Mouse (Mus musculus) left cerebral cortex, adult 2 months (tissue): ENCODE measurements around the gene Adgrb3. TPM values are rescaled to one million over a fixed set of nuclear protein-coding genes. Genes with fewer than 3 reads are reported as not detected.

Experiments used
- DNase-seq, 2 experiments: peaks; one replicate each; pipeline ENCODE4 v3.0.0; 2021 to 2022; ENCODE audit warnings: low spot score in 2 of 2, mixed read lengths in 1 of 2; ENCODE audit errors: extremely low spot score in 1 of 2
- H3K27ac ChIP-seq: fragments of 200-600 bp; 2 replicates; pipeline ENCODE4 v1.8.1; 2022
- H3K4me3 ChIP-seq: fragments of 200-600 bp; 2 replicates; pipeline ENCODE4 v1.8.1; 2022
- CTCF ChIP-seq: fragments of 200-600 bp; IDR thresholded peaks from 2 replicates; pipeline ENCODE4 v1.8.1; 2022; ENCODE audit warnings: antibody characterized with exemption, mild to moderate bottlenecking, moderate library complexity
- intact Hi-C: fragments of 180-260 bp; cut with DNase I; formaldehyde crosslinking; loops from one replicate; pipeline ENCODE4 v1.15.1; 2025
- total RNA-seq, 2 experiments: library from RNA; stranded (reverse); gene quantifications; 2 replicates each; pipeline ENCODE4 v1.2.3; 2021

Gene Adgrb3
- total RNA-seq, 2 experiments from 2014 or later, result 100 to 103 TPM

GRCm38 (mm10) chr1:25826771-25827170 lies 2.7 kb downstream of the Adgrb3 start:
- intact Hi-C loops, result loop anchor here (2.0 to 10.0 kb wide), 5 partner anchors 130 to 1462 kb away; no protein-coding TSS in a partner anchor
- Histone ChIP-seq H3K4me3 (peak overlapping the region; percentile 74), H3K27ac (peak overlapping the region; percentile 94)
- TF ChIP-seq CTCF, result peak; percentile 76
- peak; percentile 64 for DNase-seq

DNA sequence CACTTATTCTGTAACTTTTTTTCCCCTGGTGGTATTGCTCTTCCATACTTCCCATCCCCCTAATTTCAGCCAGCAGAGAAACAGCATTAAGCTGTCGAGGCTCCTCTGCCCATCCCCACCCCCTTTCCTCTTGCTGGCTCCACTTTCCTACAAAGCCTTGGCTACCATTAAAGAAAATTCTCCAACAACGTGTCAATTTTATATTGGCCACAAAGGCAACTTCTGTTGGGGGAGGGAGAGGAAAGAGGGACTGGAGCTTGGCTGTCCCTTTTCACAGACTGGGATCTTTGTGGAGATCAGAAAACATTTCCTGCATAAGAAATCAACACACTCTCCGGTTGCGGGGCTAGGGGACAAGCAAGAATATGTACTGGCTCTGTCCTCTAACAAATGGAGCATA lies 4.9 kb downstream of the Adgrb3 start:
- Histone ChIP-seq H3K27ac (peak overlapping the region; percentile 71), H3K4me3 (peak overlapping the region; percentile 44)
- intact Hi-C loops, result loop anchor here (1.0 to 10.0 kb wide), 4 partner anchors 314 to 1460 kb away; no protein-coding TSS in a partner anchor
- DNase-seq, result peak in 1 of 2 experiments; percentile 29
- TF ChIP-seq CTCF, result no peak

DNA sequence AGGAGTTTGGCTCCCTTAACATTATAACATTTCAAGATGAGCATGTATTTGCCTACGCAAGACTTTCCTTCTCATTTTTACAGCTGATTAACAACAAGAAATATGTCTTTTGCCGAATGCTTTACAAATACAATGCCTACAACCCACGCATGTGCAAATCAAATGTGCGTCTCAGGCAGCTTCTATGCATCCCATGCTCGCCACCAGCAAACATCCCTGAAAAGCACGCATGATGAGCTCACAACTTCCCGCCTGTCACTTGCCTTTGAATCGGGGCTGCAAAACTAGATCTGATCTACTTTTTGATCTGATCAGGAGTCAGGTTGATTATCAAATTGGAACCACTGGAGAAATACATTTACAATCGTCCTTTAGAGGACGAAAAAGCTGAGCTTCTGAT lies 5.5 kb downstream of the Adgrb3 start:
- H3K27ac ChIP-seq, result peak overlapping the region; percentile 66; the same call in 1 of the 2 replicates
- intact Hi-C loops, result loop anchor here (10.0 kb wide), 2 partner anchors 1109 to 1459 kb away; no protein-coding TSS in a partner anchor
- H3K4me3 ChIP-seq, result peak overlapping the region; percentile 44
- no peak for TF ChIP-seq CTCF
- DNase-seq, result peak in 1 of 2 experiments; percentile 21

GRCm38 (mm10) chr1:25815491-25815890 lies 14.0 kb downstream of the Adgrb3 start:
- intact Hi-C loops, result no loop called here
- Histone ChIP-seq H3K27ac (no peak overlapping the region), H3K4me3 (no peak overlapping the region)
- DNase-seq, result no peak
- TF ChIP-seq CTCF, result no peak

- no peak for TF ChIP-seq CTCF
- intact Hi-C loops, result no loop called here
- Histone ChIP-seq H3K27ac (no peak overlapping the region), H3K4me3 (no peak overlapping the region)
- DNase-seq, result no peak
Measured at GRCm38 (mm10) chr1:25778784-25779183, 50.7 kb downstream of the Adgrb3 start.

DNA sequence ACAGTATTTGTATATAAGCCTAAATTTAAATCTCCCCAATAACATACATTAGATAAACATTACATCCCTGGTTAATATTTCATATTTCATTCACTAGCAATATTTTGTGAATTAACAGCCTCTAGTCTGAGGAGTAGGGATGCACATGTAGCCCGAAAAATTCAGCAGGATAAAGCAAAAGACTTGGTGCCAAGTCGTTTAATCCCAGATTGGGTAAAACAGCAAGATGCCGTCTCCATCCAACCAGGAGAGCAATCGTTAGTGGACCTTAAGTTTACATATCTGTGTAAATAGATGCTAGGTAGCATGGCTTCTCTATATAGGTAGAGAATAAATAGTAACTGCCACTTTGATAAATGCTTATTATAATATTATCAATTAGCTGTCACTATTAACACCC lies 52.0 kb downstream of the Adgrb3 start:
- intact Hi-C loops, result no loop called here
- TF ChIP-seq CTCF, result no peak
- no peak for DNase-seq
- Histone ChIP-seq H3K27ac (no peak overlapping the region), H3K4me3 (no peak overlapping the region)

GRCm38 (mm10) chr1:25775440-25776130 lies 53.9 kb downstream of the Adgrb3 start:
- no peak overlapping the region; the same call in 1 of the 2 replicates for H3K27ac ChIP-seq
- H3K4me3 ChIP-seq, result no peak overlapping the region
- no peak for DNase-seq
- TF ChIP-seq CTCF, result no peak
- intact Hi-C loops, result no loop called here

DNA sequence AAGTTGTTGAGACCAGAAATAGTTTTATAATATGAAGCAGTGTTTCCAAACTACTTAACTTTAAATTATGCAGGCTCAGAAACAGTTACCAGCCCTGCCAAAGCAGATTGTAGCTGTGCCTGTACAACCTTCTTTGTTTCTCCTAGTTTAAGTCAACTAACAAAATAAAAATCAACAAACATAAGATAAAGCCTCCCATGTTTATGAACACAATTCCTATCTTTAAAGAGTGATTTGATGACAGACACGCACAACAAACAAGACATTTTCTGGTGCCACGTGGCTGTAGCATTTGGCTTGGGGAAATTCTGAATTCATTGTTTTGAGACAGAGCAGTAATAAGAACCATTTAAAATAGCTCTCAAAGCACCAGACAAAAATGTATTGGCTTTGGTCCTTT lies 60.5 kb downstream of the Adgrb3 start:
- intact Hi-C loops, result no loop called here

GRCm38 (mm10) chr1:25755265-25755664 lies 74.2 kb downstream of the Adgrb3 start:
- TF ChIP-seq CTCF, result no peak
- no peak overlapping the region for H3K27ac ChIP-seq
- DNase-seq, result no peak
- H3K4me3 ChIP-seq, result no peak overlapping the region
- intact Hi-C loops, result no loop called here

More for the DNA sequence above, 60.5 kb downstream of the Adgrb3 start:
- no peak overlapping the region for H3K4me3 ChIP-seq
- no peak overlapping the region for H3K27ac ChIP-seq
- TF ChIP-seq CTCF, result no peak
- no peak for DNase-seq

- TF ChIP-seq CTCF, result no peak
- intact Hi-C loops, result no loop called here
- H3K27ac ChIP-seq, result no peak overlapping the region
Measured at GRCm38 (mm10) chr1:25754528-25754927, 75.0 kb downstream of the Adgrb3 start.

GRCm38 (mm10) chr1:25745575-25745974 lies 83.9 kb downstream of the Adgrb3 start:
- Histone ChIP-seq H3K4me3 (no peak overlapping the region), H3K27ac (no peak overlapping the region)
- TF ChIP-seq CTCF, result no peak
- intact Hi-C loops, result no loop called here
- no peak for DNase-seq

More at GRCm38 (mm10) chr1:25754528-25754927, 75.0 kb downstream of the Adgrb3 start:
- DNase-seq, result no peak
- no peak overlapping the region for H3K4me3 ChIP-seq

DNA sequence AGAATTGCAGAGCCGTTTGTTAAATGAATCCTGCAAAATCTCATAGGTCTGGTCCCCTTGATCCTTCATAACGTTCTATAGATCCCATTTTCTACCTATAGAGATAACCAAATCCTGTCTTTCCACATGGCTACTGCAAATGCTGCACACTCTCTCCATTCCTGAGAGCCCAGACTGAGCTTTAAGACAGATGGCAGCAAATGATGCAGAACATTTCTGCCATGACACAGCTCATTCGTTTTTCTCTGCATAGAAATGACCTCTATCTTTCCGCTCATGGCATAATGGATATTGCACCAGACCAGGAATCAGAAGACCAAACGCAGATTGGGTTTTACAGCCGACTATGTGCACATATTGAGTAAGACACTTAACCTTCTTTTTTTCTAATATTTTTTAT lies 84.8 kb downstream of the Adgrb3 start:
- DNase-seq, result no peak
- no peak for TF ChIP-seq CTCF
- intact Hi-C loops, result no loop called here
- Histone ChIP-seq H3K27ac (no peak overlapping the region), H3K4me3 (no peak overlapping the region)

DNA sequence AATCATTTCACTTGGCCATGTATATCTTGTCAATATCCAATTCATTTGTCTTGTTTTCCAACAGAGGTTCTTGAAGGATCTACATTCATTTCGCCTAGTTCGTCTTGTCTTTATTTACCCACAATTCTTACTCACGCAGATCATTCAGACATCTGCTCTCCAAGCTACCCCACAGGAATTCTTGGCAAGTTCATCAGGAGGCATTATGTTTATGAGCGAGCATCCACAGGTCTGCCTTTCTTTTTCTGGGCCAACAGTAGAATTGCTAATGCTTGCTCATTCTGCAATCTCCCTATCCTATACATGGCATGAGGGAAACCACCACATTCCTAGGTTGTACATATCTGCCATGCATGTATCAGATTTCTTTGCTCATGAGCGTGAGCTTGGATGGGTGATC lies 99.7 kb downstream of the Adgrb3 start:
- TF ChIP-seq CTCF, result no peak
- DNase-seq, result no peak
- Histone ChIP-seq H3K27ac (no peak overlapping the region), H3K4me3 (no peak overlapping the region)
- intact Hi-C loops, result no loop called here
